Mouse (Mus musculus): ENCODE measurements at regions not wholly inside any gene's neighbourhood (a gene's known extent, or its start where the extent isn't known, plus 50 kb on each side); places are given as distances from the start of the nearest gene placed in this dataset.

- no peak for DNase-seq
Observed at GRCm38 (mm10) chr8:97477098-97477457, 1588.7 kb upstream of the Got2 start.

GRCm38 (mm10) chr8:97476430-97477097, 1588.2 kb upstream of the Got2 start:
- DNase-seq = no peak

DNA sequence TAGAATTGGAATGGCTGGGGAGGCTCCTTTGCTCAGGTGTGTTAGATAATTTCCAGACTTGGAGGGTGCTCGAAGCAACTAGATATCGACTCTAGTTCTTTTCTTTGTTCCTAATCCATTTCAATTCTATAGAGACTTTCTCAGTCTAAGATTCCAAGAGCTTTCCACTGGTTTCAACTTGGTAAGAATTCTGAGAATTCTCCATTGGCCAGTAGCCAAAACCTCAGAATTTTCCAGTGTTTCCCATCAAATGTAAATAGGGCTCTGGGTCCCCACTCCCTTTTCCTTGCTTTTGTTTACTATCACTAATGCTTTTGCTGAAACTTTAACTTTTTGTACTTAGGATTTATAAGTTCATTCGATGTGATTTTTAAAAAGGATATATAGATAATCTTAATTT, 1585.0 kb upstream of the Got2 start:
- DNase-seq = no peak

- no peak for DNase-seq
Observed at GRCm38 (mm10) chr8:97461478-97461877, 1573.1 kb upstream of the Got2 start.

DNA sequence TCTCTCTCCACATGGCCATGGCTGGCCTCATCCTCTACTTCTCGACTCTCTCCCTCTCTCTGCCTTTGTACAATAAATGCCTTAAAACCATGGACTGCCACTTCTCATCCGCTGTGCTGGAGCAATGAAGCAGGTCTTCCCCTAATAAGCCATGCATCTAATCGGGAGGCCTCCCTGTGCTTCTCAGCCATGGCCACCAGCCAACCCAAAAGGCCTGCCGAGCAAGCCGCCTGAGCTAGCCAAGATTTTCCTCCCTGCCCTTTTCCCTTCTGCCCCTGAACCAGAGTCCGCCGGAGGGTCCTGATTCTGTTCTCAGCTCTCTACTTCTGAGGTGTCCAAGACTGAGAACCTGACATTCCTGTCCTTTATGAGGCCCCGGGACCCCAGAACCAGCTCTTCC, 1559.3 kb upstream of the Got2 start:
- no peak for DNase-seq

DNA sequence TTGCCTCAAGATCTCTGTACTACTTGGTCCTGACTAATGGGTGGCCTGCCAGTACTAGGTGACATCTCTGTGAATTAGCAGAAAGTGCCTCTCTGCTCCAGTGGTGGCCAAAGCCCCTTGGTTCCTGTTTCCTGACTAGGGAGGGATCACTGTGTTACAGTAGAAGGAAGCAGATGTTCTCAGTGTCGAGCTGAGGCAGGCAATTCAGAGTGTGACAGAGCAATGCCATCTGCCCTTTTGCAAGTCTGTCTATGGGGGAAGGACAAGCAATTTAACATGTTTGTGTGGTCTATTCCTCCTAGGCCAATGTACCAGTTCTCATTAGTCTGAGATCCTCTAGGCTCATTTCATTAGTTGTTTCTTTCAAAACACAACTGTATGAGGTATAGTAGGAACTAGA, 1553.1 kb upstream of the Got2 start:
- DNase-seq = no peak

DNA sequence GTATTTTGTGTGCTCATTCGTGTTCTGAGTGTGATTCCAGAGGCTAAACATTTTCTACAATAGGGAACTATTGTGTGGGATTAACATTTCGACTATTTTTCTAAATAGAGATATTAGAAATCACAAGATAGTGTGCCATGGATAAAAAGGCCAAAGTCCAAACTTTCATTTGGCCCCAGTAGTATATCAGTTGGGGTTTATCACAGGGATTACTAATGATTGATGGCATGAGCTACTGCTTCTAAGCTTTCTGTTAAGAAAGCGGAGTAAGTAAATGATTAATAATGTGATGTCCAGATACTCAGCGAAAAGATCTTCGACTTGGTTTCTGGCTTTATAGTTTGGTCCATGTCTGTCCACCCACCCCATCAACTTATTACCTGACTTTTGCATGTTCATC, 1545.2 kb upstream of the Got2 start:
- DNase-seq = no peak

DNA sequence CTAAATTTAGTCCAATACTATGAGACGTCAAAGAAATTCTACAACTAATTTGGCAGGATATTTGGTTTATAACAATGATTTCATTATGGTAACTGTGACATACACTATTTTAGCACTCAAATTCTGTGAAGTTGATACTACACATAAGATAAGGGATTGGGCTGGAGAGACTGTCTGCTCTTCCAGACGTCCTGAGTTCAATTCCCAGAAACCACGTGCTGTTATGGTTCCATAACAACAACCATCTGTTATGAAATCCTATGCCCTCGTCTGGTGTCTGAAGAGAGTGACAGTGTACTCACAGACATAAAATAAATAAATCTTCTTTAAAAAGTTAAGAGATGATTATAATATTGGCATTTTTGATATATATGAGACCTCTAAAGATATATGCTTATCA, 1543.1 kb upstream of the Got2 start:
- no peak for DNase-seq

- no peak for DNase-seq
Observed at GRCm38 (mm10) chr8:97422331-97422730, 1534.0 kb upstream of the Got2 start.

DNA sequence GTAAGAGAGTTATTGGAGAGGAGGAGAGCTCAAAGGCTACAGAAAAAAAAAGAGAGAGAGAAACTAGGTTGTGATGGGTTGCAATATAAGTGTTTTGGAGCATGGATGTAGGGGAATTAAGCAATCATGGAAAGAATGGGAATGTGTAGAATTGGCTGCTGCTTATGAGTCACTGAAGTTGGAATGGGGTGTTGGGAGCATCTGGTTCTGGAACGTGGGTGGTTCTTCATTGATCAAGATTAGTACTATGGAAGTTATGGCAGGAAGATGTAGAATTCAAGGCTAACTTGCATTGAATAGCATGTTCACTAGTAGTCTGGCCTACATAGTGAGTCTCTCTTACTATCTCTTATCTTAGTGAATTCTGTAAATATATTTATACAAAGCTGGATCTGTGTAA, 1526.4 kb upstream of the Got2 start:
- DNase-seq = no peak

- DNase-seq = no peak
Observed at GRCm38 (mm10) chr8:97403308-97403707, 1515.0 kb upstream of the Got2 start.

DNA sequence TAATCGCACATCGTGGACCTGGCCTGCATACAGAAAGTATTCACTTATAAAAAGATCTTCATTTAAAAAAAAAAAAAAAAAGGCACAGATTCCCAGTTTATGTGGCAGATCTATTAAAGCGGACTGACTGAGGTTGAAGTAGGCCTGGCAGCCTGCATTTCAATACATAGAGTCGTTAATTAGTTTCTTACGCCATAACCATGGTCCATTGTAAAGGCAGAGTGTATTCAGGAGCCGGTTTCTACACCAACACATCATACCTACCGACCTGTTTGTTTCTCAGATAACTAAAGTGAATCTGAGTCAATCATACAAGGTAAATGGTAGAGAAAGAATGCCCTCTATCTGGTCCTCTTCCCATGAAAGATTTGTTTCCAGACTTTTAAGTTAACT, 1509.0 kb upstream of the Got2 start:
- DNase-seq = no peak

- no peak for DNase-seq
Observed at GRCm38 (mm10) chr8:97396634-97397326, 1508.4 kb upstream of the Got2 start.

GRCm38 (mm10) chr8:97389651-97390050, 1501.3 kb upstream of the Got2 start:
- DNase-seq = no peak

DNA sequence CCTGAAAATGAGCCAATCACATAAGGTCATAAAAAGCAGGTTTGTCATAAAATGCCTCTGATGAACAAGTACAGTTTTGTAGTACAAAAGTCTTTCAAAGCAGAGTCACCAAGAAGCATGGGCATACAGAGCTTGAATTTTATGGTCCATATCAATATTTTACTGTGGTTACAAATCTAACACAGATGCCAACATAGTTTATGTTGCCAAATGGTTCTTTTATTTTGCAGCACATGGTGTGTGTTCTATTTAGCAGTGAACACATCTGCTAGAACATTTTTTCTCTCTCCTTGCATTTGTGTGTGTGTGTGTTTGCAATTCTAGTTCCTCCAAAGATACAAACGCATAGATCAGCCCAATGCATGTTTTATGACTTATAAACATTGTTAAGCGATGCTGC, 1500.8 kb upstream of the Got2 start:
- DNase-seq = no peak

- no peak for DNase-seq
Observed at GRCm38 (mm10) chr8:97374911-97375771, 1486.8 kb upstream of the Got2 start.

- DNase-seq = no peak
Observed at GRCm38 (mm10) chr8:97346630-97347029, 1458.3 kb upstream of the Got2 start.

DNA sequence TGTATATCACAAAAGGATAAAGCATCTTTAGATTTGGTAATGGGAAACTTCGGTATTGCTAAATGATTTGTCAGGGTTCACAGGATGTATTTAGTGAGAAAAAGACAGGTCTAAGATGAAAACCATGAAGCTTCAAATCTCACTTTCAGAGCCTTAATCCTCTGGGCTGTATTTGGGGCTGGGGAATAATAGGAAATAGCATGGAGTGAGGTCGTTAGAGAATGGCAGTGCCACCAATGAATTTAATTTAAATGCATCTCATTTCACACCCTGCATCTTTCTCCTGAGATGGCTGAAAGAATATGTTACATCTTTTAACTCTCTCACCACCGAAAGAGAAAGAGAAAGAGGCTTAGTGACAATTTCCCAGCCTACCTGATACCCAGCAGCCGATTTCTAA, 1427.2 kb upstream of the Got2 start:
- no peak for DNase-seq

- no peak for DNase-seq
Observed at GRCm38 (mm10) chr8:97308304-97308703, 1420.0 kb upstream of the Got2 start.

GRCm38 (mm10) chr8:97270582-97270981, 1382.2 kb upstream of the Got2 start:
- DNase-seq = no peak

DNA sequence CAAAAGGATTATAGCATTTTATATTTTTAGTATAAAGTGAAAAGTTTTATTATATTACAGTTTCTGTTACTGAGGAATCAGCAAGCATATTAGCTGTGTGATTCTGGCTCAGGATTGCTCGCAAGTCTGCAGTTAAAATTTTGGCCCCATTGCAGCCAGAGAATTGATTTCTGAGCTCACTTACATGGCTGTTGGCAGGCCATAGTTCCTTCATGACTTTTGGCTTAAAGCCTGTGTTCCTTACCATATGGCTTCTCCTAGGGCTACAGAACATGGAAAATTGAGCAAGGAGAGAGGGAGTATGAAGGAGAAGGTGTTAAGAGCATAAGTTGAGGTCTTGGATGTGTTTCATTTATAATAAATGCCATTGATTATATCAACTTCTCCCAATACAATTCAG, 1372.6 kb upstream of the Got2 start:
- no peak for DNase-seq

DNA sequence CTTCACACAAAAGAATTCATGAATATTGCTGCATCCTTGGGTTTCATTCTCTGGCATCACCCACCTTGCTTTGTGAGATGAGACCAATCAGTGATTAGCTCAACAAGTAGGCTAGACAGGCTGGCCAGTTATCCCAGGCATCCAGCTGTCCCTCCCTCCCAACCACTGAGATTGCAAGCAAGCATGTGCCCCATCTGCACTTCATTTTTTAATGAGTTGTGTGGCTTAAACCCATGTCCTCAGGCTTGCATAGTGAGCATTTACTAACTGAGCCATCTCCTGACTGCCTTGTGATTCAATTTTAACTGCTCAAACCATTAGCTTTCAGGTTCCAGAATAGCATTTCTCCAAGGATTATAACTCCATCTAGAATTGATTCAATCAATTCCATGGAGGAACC, 1365.8 kb upstream of the Got2 start:
- no peak for DNase-seq

DNA sequence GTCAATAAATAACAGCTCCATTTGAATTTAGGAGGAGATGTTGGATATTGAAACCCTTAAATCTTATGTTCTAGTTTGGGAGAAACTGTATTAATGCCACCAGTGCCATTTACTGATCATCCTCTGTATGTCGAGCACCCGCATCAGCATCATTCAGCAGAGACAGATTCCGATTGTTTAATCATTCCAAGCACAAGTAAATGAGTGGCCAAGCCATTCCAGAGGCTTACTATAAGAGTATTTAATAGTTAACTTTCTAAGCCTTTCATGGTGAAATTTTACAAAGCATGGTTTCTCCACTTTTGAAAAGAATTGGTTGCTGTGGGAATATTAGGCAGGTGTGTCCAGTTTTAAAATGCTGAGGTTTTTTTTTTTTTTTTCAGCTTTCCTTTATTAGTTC, 1363.9 kb upstream of the Got2 start:
- DNase-seq = no peak

- DNase-seq = peak; percentile 51
Observed at GRCm38 (mm10) chr8:97251458-97251865, 1363.1 kb upstream of the Got2 start.

Measured in kidney, adult 18-20 months (tissue).